Mouse (Mus musculus) midbrain, embryonic 15.5 days (tissue): ENCODE results near the gene Tfam. TPM values are rescaled to one million over a fixed set of nuclear protein-coding genes. Genes with fewer than 3 reads are reported as not detected.

Experiments used
- ATAC-seq: fragments of 200-750 bp; cut with Nextera tagmentation; replicated peaks from 2 replicates; pipeline ENCODE4 v1.8.0; 2017; ENCODE audit warnings: moderate TSS enrichment
- H3K27ac ChIP-seq: fragments of 300-500 bp; sonication (generic); 2 replicates; pipeline ENCODE4 v1.5.1; 2015; ENCODE audit warnings: mild to moderate bottlenecking, inconsistent platforms
- H3K27me3 ChIP-seq: fragments of 300-500 bp; sonication (generic); replicated peaks from 2 replicates; pipeline ENCODE4 v1.6.1; 2015; ENCODE audit warnings: inconsistent platforms
- H3K36me3 ChIP-seq: fragments of 300-500 bp; sonication (generic); replicated peaks from 2 replicates; pipeline ENCODE4 v1.6.1; 2015; ENCODE audit warnings: inconsistent platforms
- H3K4me1 ChIP-seq: fragments of 300-500 bp; sonication (generic); 2 replicates; pipeline ENCODE4 v1.6.1; 2015; ENCODE audit warnings: inconsistent platforms
- H3K4me2 ChIP-seq: fragments of 300-500 bp; sonication (generic); 2 replicates; pipeline ENCODE4 v1.6.1; 2015; ENCODE audit warnings: inconsistent platforms, mild to moderate bottlenecking, moderate library complexity
- H3K4me3 ChIP-seq: fragments of 300-500 bp; sonication (generic); 2 replicates; pipeline ENCODE4 v1.5.1; 2015; ENCODE audit warnings: mild to moderate bottlenecking, inconsistent platforms
- H3K9ac ChIP-seq: fragments of 300-500 bp; sonication (generic); 2 replicates; pipeline ENCODE4 v1.6.1; 2015; ENCODE audit warnings: mild to moderate bottlenecking, inconsistent platforms
- H3K9me3 ChIP-seq: fragments of 300-500 bp; sonication (generic); 2 replicates; pipeline ENCODE4 v1.6.1; 2016; ENCODE audit warnings: inconsistent platforms
- WGBS: fragments of 180-500 bp; shearing (Covaris S2); methylation state at CpG from one replicate; pipeline ENCODE4 v1.1.7; 2015; ENCODE audit warnings: mixed read lengths; 5-methylcytosine and 5-hydroxymethylcytosine counted together
- polyA plus RNA-seq: library from polyadenylated mRNA; unstranded; fragments of >200 nt; fragmentation: Nextera tagmentation; extraction: Ambion mirVana; gene quantifications from 2 replicates; pipeline ENCODE4 v1.2.1, GENCODE M21; 2015

Tfam gene
- polyA plus RNA-seq, 1 experiment from 2014 or later = 42.0 TPM

GRCm38 (mm10) chr10:71252421-71252820, 14.3 kb upstream of the Tfam start:
- ATAC-seq = no peak
- Histone ChIP-seq H3K4me2 (no peak overlapping the region), H3K27me3 (no peaks in the 10 kb centered on the region), H3K36me3 (peaks cover 5% of the 10 kb centered on the region; the same call in 1 of the 2 replicates), H3K9ac (no peak overlapping the region), H3K4me1 (no peaks in the 10 kb centered on the region), H3K4me3 (no peak overlapping the region), H3K9me3 (no peaks in the 10 kb centered on the region), H3K27ac (no peak overlapping the region)
- WGBS = 81% methylated on average over 5 of the region's 5 CpGs

GRCm38 (mm10) chr10:71251846-71252245, 13.8 kb upstream of the Tfam start:
- Histone ChIP-seq H3K36me3 (peaks cover 5% of the 10 kb centered on the region; the same call in 1 of the 2 replicates), H3K27me3 (no peaks in the 10 kb centered on the region), H3K9me3 (no peaks in the 10 kb centered on the region), H3K4me1 (no peaks in the 10 kb centered on the region), H3K4me3 (no peak overlapping the region), H3K4me2 (no peak overlapping the region), H3K27ac (no peak overlapping the region), H3K9ac (no peak overlapping the region)
- WGBS = 85% methylated on average over 5 of the region's 5 CpGs
- no peak for ATAC-seq

GRCm38 (mm10) chr10:71251256-71251655, 13.2 kb upstream of the Tfam start:
- Histone ChIP-seq H3K36me3 (peaks cover 5% of the 10 kb centered on the region; the same call in 1 of the 2 replicates), H3K4me1 (no peaks in the 10 kb centered on the region), H3K9ac (no peak overlapping the region), H3K4me2 (no peak overlapping the region), H3K27me3 (no peaks in the 10 kb centered on the region), H3K4me3 (no peak overlapping the region), H3K9me3 (no peaks in the 10 kb centered on the region), H3K27ac (no peak overlapping the region)
- ATAC-seq = no peak
- WGBS = 90% methylated on average over 5 of the region's 5 CpGs

DNA sequence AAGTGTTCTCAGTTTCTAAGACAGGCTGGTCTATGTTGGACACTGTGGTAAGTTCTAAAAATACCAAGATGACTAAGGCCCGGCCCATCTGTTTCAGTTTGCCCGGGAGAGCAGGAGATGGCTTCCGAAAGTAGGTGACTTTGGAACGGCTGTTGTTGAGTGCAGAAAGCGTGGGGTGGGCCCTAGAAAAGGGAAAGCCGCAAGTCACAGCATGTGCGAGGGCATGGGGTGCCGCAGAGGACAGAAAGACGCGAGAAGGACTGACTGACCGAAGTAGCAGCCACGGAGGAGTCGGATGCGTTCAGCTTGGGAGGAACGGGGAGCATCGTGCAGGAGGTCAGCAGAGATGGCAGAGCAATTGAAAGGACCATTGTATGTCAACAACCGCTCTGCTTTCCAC, 12.4 kb upstream of the Tfam start:
- no peak overlapping the region for H3K9ac ChIP-seq
- no peaks in the 10 kb centered on the region for H3K9me3 ChIP-seq
- peaks cover 5% of the 10 kb centered on the region; the same call in 1 of the 2 replicates for H3K36me3 ChIP-seq
- 85% methylated on average over 17 of the region's 17 CpGs for WGBS
- no peak overlapping the region for H3K4me2 ChIP-seq
- no peak overlapping the region for H3K4me3 ChIP-seq
- H3K27me3 ChIP-seq = no peaks in the 10 kb centered on the region
- no peak overlapping the region for H3K27ac ChIP-seq
- H3K4me1 ChIP-seq = no peaks in the 10 kb centered on the region
- no peak for ATAC-seq

DNA sequence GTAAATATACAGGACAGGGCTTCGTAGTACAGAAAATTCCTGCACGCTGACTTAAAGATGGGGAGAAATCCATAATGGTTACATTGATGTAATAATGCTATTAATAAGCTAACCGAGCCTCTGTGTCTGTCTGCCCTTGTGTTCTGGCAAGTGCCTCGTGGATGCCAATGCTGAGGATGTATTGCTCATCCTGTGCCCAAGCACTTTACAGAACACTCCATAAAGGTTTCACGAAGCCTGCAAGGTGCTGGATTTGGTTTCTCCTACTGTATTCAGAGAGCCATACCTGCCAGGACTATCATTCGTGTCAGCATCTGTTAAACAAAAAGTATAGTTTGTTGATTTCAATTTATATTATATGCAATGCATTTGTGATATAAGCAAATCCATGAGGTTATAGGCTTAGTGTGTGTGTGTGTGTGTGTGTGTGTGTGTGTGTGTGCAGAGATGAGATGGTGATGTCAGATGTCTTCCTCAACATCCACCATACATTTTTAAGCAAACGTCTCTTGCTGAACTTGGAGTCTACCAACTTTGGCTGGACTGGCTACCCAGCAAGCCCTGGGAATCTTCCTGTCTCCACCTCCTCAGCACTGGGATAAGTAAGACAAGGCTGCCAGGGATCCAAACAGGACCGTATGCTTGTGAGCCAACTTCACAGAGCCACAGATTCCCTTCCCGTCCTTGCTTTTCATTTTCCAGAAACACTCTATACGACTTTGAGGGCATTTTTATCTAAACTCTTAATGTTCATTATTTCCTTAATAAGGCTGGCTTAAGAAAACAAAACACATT, 11.2 kb upstream of the Tfam start:
- no peak overlapping the region for H3K4me2 ChIP-seq
- no peak overlapping the region for H3K9ac ChIP-seq
- no peaks in the 10 kb centered on the region for H3K4me1 ChIP-seq
- no peaks in the 10 kb centered on the region for H3K9me3 ChIP-seq
- H3K27ac ChIP-seq = no peak overlapping the region
- no peak overlapping the region for H3K4me3 ChIP-seq
- no peaks in the 10 kb centered on the region for H3K27me3 ChIP-seq
- no peak for ATAC-seq
- 84% methylated on average over 10 of the region's 10 CpGs for WGBS
- H3K36me3 ChIP-seq = peaks cover 1% of the 10 kb centered on the region; the same call in 1 of the 2 replicates

GRCm38 (mm10) chr10:71246956-71247355, 8.9 kb upstream of the Tfam start:
- Histone ChIP-seq H3K9ac (no peak overlapping the region), H3K27ac (no peak overlapping the region), H3K4me2 (no peak overlapping the region), H3K27me3 (no peaks in the 10 kb centered on the region), H3K36me3 (no peaks in the 10 kb centered on the region), H3K4me1 (no peaks in the 10 kb centered on the region), H3K9me3 (no peaks in the 10 kb centered on the region), H3K4me3 (no peak overlapping the region)
- 64% methylated on average over 7 of the region's 7 CpGs for WGBS
- no peak for ATAC-seq

GRCm38 (mm10) chr10:71239479-71240120, 1.5 kb upstream of the Tfam start:
- WGBS = 75% methylated on average over 6 of the region's 6 CpGs

GRCm38 (mm10) chr10:71237516-71238239, 402 bp downstream of the Tfam start:
- Histone ChIP-seq H3K9ac (peak overlapping the region; percentile 79), H3K4me3 (peak overlapping the region; percentile 74), H3K4me1 (peaks cover 15% of the 10 kb centered on the region), H3K36me3 (peaks cover 18% of the 10 kb centered on the region; the same call in 1 of the 2 replicates), H3K4me2 (peak overlapping the region; percentile 78), H3K9me3 (no peaks in the 10 kb centered on the region), H3K27me3 (no peaks in the 10 kb centered on the region), H3K27ac (peak overlapping the region; percentile 76)
- under 1% methylated on average over 67 of the region's 68 CpGs for WGBS
- peak; percentile 99 for ATAC-seq

More at GRCm38 (mm10) chr10:71239479-71240120, 1.5 kb upstream of the Tfam start:
- Histone ChIP-seq H3K4me2 (no peak overlapping the region), H3K36me3 (0 out of 2 replicates have a peak, but pooled peaks cover 8% of the 10 kb centered on the region), H3K27me3 (no peaks in the 10 kb centered on the region), H3K9me3 (no peaks in the 10 kb centered on the region), H3K4me3 (no peak overlapping the region), H3K4me1 (peaks cover 15% of the 10 kb centered on the region), H3K27ac (no peak overlapping the region), H3K9ac (no peak overlapping the region)
- no peak for ATAC-seq

DNA sequence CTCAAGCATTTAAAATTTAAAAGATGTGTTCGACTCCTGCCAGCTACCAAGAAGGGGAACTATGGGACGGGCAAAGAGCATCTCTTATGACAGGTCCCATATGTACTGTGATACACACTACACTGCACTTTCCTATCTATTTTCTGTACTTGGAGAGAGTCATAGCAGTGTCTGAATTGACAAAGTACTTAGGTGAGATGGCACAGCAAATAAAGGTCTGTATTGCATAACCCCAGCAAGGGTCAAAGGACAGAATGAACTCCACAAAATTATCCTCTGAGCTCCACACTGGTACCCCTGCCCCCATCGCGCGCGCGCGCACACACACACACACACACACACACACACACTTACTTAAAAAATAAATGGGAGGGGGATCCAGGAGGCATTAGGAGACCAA, 4.0 kb downstream of the Tfam start:
- peaks cover 15% of the 10 kb centered on the region for H3K4me1 ChIP-seq
- no peaks in the 10 kb centered on the region for H3K9me3 ChIP-seq
- no peak overlapping the region for H3K4me3 ChIP-seq
- H3K27ac ChIP-seq = no peak overlapping the region
- ATAC-seq = no peak
- peaks cover 36% of the 10 kb centered on the region for H3K36me3 ChIP-seq
- WGBS = 98% methylated on average over 8 of the region's 8 CpGs
- H3K9ac ChIP-seq = no peak overlapping the region
- no peak overlapping the region for H3K4me2 ChIP-seq
- no peaks in the 10 kb centered on the region for H3K27me3 ChIP-seq

- Histone ChIP-seq H3K4me2 (no peak overlapping the region), H3K9me3 (no peaks in the 10 kb centered on the region), H3K4me3 (no peak overlapping the region), H3K4me1 (no peaks in the 10 kb centered on the region), H3K36me3 (peaks cover 31% of the 10 kb centered on the region), H3K27me3 (no peaks in the 10 kb centered on the region), H3K27ac (no peak overlapping the region), H3K9ac (no peak overlapping the region)
- peak; percentile 76; the same call in 1 of the 2 replicates for ATAC-seq
- WGBS = 46% methylated on average over 7 of the region's 7 CpGs
These were observed 12.2 kb downstream of the Tfam start for GRCm38 (mm10) chr10:71225894-71226293.

GRCm38 (mm10) chr10:71223101-71223500, 15.0 kb downstream of the Tfam start:
- no peak for ATAC-seq
- 31% methylated on average over 5 of the region's 5 CpGs for WGBS
- Histone ChIP-seq H3K4me3 (no peak overlapping the region), H3K4me2 (no peak overlapping the region), H3K27me3 (no peaks in the 10 kb centered on the region), H3K36me3 (peaks cover 9% of the 10 kb centered on the region), H3K9ac (no peak overlapping the region), H3K4me1 (no peaks in the 10 kb centered on the region), H3K9me3 (no peaks in the 10 kb centered on the region), H3K27ac (no peak overlapping the region)

GRCm38 (mm10) chr10:71222639-71223038, 15.4 kb downstream of the Tfam start:
- H3K36me3 ChIP-seq = peaks cover 7% of the 10 kb centered on the region
- H3K4me3 ChIP-seq = no peak overlapping the region
- H3K4me1 ChIP-seq = no peaks in the 10 kb centered on the region
- no peak overlapping the region for H3K4me2 ChIP-seq
- H3K9ac ChIP-seq = no peak overlapping the region
- no peak for ATAC-seq
- H3K27ac ChIP-seq = no peak overlapping the region
- 39% methylated on average over 2 of the region's 2 CpGs for WGBS
- H3K9me3 ChIP-seq = no peaks in the 10 kb centered on the region
- H3K27me3 ChIP-seq = no peaks in the 10 kb centered on the region
